Mouse (Mus musculus): Measurements from ENCODE around the gene Poglut1. TPM values are rescaled to one million over a fixed set of nuclear protein-coding genes. Genes with fewer than 3 reads are reported as not detected.
"Not testable (repeated sequence)": the region's sequence is repeated elsewhere in the genome, so short reads cannot be mapped to it uniquely, and the experiment has no call there.

Poglut1 gene
- polyA plus RNA-seq, 1 experiment from 2014 or later: 63.4 TPM

GRCm38 (mm10) chr16:38483582-38484309, 66.3 kb downstream of the Poglut1 start:
- H3K27me3 ChIP-seq (ENCODE audit: insufficient read depth, low read length): peaks cover 15% of the 10 kb centered on the region; the same call in 1 of the 2 replicates
- peak overlapping the region; percentile 33 for H3K4me3 ChIP-seq (ENCODE audit: low read depth, low read length)
- H3K4me2 ChIP-seq: peak overlapping the region; percentile 65
- no peak for TF ChIP-seq CTCF (IDR thresholded peaks at IDR 0.05; ENCODE audit: low read depth)
- ATAC-seq (ENCODE audit: insufficient read depth) (peak; percentile 45; the same call in 1 of the 2 replicates), DNase-seq (peak; percentile 37)
- peaks cover 4% of the 10 kb centered on the region; the same call in 1 of the 2 replicates for H3K4me1 ChIP-seq (ENCODE audit: insufficient read depth)
- no peak overlapping the region for H3K27ac ChIP-seq (ENCODE audit: low read depth)
- H3K9ac ChIP-seq: no peak overlapping the region
- no peaks in the 10 kb centered on the region for H3K9me3 ChIP-seq (ENCODE audit: low read depth, low read length)
- H3K36me3 ChIP-seq (ENCODE audit: insufficient read depth): no peaks in the 10 kb centered on the region
- 22% methylated on average over 42 of the region's 42 CpGs for WGBS

GRCm38 (mm10) chr16:38482780-38483562, 67.1 kb downstream of the Poglut1 start:
- Histone ChIP-seq H3K4me3 (ENCODE audit: low read depth, low read length) (peak overlapping the region; percentile 33), H3K9me3 (ENCODE audit: low read depth, low read length) (no peaks in the 10 kb centered on the region), H3K9ac (no peak overlapping the region; the same call in 1 of the 2 replicates), H3K4me2 (peak overlapping the region; percentile 65), H3K36me3 (ENCODE audit: insufficient read depth) (no peaks in the 10 kb centered on the region), H3K27me3 (ENCODE audit: insufficient read depth, low read length) (peaks cover 15% of the 10 kb centered on the region; the same call in 1 of the 2 replicates), H3K4me1 (ENCODE audit: insufficient read depth) (peaks cover 4% of the 10 kb centered on the region; the same call in 1 of the 2 replicates), H3K27ac (ENCODE audit: low read depth) (no peak overlapping the region)
- TF ChIP-seq CTCF (IDR thresholded peaks at IDR 0.05; ENCODE audit: low read depth): peak; percentile 53
- 11% methylated on average over 32 of the region's 32 CpGs for WGBS
- peak; percentile 68 for DNase-seq
- peak; percentile 48; the same call in 1 of the 2 replicates for ATAC-seq (ENCODE audit: insufficient read depth)

DNA sequence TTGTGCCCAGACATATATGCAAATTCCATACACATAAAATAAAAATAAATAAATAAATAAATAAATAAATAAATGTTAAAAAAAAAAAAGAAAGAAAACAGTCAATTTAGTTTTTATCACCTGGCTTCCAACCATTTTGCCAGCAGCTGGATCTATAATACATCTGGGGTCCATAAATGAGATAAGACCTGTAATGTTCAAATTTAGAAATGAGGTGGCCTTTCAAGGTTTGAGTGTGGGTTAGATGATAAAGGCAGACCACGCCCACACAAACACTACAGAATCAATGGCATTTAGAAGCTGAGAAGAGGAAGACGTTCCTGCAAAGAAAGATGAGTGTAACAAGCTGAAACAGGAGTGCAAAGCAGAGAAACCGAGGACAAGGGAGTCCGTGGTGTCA, 68.7 kb downstream of the Poglut1 start:
- Histone ChIP-seq H3K27me3 (ENCODE audit: insufficient read depth, low read length) (peaks cover 15% of the 10 kb centered on the region; the same call in 1 of the 2 replicates), H3K4me3 (ENCODE audit: low read depth, low read length) (no peak overlapping the region), H3K27ac (ENCODE audit: low read depth) (no peak overlapping the region), H3K4me2 (no peak overlapping the region), H3K9me3 (ENCODE audit: low read depth, low read length) (no peaks in the 10 kb centered on the region), H3K9ac (no peak overlapping the region), H3K4me1 (ENCODE audit: insufficient read depth) (peaks cover 4% of the 10 kb centered on the region; the same call in 1 of the 2 replicates), H3K36me3 (ENCODE audit: insufficient read depth) (no peaks in the 10 kb centered on the region)
- ATAC-seq (ENCODE audit: insufficient read depth) (no peak), DNase-seq (no peak)
- WGBS: 63% methylated on average over 4 of the region's 4 CpGs
- no peak for TF ChIP-seq CTCF (IDR thresholded peaks at IDR 0.05; ENCODE audit: low read depth)

DNA sequence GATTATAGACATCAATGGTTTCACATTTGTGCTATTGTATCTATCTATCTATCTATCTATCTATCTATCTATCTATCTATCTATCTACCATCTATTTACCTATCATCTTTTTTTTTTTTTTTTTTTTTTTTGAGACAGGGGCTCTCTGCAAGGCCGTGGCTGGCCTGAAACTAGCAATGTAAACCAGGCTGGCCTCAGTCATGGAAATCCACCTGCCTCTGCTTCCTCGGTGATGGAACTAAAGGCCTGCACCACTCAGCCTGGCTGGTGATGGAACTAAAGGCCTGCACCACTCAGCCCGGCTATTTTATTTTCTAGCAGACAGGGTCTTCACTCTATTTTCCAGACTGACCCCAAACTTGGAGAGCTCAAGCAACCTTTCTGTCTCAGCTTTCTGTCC, 71.8 kb downstream of the Poglut1 start:
- H3K4me2 ChIP-seq: no peak overlapping the region
- H3K9me3 ChIP-seq (ENCODE audit: low read depth, low read length): no peaks in the 10 kb centered on the region
- H3K27ac ChIP-seq (ENCODE audit: low read depth): no peak overlapping the region
- H3K36me3 ChIP-seq (ENCODE audit: insufficient read depth): no peaks in the 10 kb centered on the region
- no peak overlapping the region for H3K4me3 ChIP-seq (ENCODE audit: low read depth, low read length)
- 87% methylated on average over 3 of the region's 3 CpGs for WGBS
- peaks cover 9% of the 10 kb centered on the region; the same call in 1 of the 2 replicates for H3K27me3 ChIP-seq (ENCODE audit: insufficient read depth, low read length)
- ATAC-seq (ENCODE audit: insufficient read depth) (no peak), DNase-seq (no peak)
- H3K4me1 ChIP-seq (ENCODE audit: insufficient read depth): peaks cover under 1% of the 10 kb centered on the region; the same call in 1 of the 2 replicates
- H3K9ac ChIP-seq: no peak overlapping the region
- no peak for TF ChIP-seq CTCF (IDR thresholded peaks at IDR 0.05; ENCODE audit: low read depth)

DNA sequence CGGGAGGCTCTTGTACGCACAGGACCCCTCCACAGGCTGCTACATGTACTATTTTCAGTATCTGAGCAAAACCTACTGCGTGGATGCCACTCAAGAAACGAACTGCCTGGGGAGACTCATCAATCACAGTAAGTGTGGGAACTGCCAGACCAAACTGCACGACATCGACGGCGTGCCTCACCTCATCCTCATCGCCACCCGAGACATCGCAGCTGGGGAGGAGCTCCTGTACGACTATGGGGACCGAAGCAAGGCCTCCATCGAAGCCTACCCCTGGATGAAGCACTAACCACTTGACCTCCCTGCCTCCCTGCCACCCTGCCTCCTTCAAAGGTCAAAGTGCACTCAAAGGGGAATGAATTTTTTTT, 72.8 kb downstream of the Poglut1 start:
- not testable (repeated sequence) for H3K27me3 ChIP-seq (ENCODE audit: insufficient read depth, low read length); H3K36me3 ChIP-seq (ENCODE audit: insufficient read depth); DNase-seq; H3K9me3 ChIP-seq (ENCODE audit: low read depth, low read length); H3K4me1 ChIP-seq (ENCODE audit: insufficient read depth)
- H3K27ac ChIP-seq (ENCODE audit: low read depth): 0 out of 2 replicates have a peak overlapping the region, but pooled peaks have one; percentile 21
- ATAC-seq (ENCODE audit: insufficient read depth): peak; percentile 30; the same call in 1 of the 2 replicates
- H3K4me3 ChIP-seq (ENCODE audit: low read depth, low read length): peak overlapping the region; percentile 28
- peak overlapping the region; percentile 63 for H3K4me2 ChIP-seq
- peak overlapping the region; percentile 41 for H3K9ac ChIP-seq
- 24% methylated on average over 14 of the region's 14 CpGs for WGBS

DNA sequence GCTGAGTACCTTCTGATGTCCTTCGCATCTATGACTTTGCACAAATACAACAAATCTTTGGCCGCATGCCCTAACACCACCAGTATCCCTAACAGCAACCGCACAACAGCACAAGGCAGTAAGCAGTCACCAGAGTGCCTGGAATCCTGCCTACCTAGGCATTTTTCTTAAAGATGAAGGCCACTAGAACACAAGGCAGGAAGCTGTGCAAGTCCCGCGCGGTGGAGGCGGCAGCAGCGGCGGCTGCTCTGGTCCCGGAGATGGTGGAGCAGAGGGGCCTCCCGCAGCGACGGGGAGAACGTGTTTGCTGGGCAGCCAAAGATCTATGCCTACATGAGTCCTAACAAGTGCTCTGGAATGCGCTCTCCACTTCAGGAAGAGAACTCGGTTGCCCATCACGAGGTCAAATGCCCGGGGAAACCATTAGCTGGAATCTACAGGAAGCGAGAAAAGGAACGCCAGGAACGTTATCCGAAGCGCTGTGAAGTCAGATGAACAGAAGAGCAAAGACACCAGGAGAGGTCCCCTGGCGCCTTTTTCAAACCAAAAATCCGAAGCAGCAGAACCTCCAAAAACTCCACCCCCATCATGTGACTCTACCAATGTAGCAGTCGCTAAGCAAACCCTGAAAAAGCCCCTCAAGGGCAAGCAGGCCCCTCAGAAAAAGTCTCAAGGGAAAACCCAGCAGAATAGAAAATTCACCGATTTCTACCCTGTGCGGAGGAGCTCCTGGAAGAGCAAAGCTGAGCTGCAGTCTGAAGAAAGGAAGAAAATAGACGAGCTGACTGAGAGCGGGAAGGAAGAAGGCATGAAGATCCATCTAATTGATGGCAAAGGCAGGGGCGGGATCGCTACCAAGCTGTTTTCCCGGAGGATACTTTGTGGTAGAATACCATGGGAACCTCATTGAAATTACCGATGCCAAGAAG, 73.5 kb downstream of the Poglut1 start:
- H3K36me3 ChIP-seq (ENCODE audit: insufficient read depth): no peaks in the 10 kb centered on the region
- H3K4me1 ChIP-seq (ENCODE audit: insufficient read depth): no peaks in the 10 kb centered on the region; the same call in 1 of the 2 replicates
- H3K4me2 ChIP-seq: peak overlapping the region; percentile 63
- H3K27me3 ChIP-seq (ENCODE audit: insufficient read depth, low read length): no peaks in the 10 kb centered on the region
- DNase-seq (peak; percentile 70), ATAC-seq (ENCODE audit: insufficient read depth) (peak; percentile 63)
- peak overlapping the region; percentile 21; the same call in 1 of the 2 replicates for H3K27ac ChIP-seq (ENCODE audit: low read depth)
- TF ChIP-seq CTCF (IDR thresholded peaks at IDR 0.05; ENCODE audit: low read depth): no peak
- no peaks in the 10 kb centered on the region for H3K9me3 ChIP-seq (ENCODE audit: low read depth, low read length)
- H3K9ac ChIP-seq: peak overlapping the region; percentile 41
- WGBS: 9% methylated on average over 34 of the region's 34 CpGs
- peak overlapping the region; percentile 28 for H3K4me3 ChIP-seq (ENCODE audit: low read depth, low read length)

Measured in lung, embryonic 14.5 days (tissue).